Mouse (Mus musculus): ENCODE data around the gene Ampd3.

Ampd3 gene

GRCm38 (mm10) chr7:110770949-110771348 is 2.9 kb downstream of the Ampd3 start:
- DNase-seq (ENCODE audit: low spot score) = no peak

GRCm38 (mm10) chr7:110772343-110772742 is 4.3 kb downstream of the Ampd3 start:
- DNase-seq (ENCODE audit: low spot score) = no peak

DNA sequence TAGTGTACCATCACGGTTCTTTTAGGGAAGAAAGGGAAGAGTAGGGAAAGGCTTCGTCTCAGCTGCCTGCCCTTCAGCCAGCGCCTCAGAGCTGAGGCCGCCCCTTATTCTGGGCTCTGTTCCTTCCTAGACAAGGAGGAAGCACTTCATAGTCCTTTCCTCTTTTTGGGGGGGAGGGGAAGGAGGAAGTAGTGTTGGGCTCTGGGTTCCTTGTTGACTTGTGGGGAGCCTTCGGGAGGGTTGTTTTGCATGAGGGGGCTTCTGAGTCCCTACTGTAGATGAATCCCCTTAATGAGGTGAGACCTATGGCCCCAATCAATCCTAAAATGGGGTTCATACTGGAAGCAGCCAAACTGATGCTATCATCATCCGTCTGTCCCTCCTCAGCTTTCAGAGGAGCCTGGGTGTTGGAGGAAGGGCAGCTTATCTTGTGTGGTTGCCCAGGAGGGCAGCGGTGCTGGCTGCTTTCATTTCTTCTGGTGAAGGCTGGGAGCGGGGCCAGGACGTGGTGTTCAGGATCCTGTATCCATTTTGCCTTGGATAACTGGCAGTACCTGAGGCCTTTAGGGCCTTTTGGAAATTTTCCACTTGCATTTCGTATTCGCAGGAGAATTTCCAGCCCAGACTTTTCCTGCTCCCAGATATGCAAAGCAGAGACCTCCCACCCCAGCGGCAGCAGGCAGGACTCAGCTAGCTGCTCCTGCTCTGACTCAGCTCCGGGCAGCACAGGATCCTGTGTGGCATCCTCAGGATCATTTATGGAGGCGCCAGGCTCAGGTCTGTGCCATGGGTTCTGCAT is 5.4 kb downstream of the Ampd3 start:
- DNase-seq (ENCODE audit: low spot score) = peak; percentile 72

DNA sequence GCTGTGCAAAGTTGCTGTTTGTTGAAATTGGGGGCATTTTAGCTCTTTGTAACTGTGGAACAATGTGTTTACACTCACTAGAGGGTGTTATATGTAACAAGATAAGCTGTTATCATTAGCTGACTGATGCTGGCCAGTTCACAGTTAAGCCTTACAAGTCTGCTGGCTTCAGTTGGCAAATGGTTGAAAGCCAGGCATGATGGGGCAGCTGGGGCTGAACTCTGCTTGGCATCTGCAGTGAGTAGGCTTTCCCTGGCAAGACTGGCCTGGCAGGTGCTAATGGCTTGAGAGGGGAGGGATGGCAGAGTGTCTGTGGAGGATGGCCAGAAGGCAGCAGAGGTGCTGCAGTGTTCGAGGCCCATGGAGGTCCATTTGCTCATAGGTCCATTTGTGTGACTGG is 6.1 kb downstream of the Ampd3 start:
- no peak for DNase-seq (ENCODE audit: low spot score)

DNA sequence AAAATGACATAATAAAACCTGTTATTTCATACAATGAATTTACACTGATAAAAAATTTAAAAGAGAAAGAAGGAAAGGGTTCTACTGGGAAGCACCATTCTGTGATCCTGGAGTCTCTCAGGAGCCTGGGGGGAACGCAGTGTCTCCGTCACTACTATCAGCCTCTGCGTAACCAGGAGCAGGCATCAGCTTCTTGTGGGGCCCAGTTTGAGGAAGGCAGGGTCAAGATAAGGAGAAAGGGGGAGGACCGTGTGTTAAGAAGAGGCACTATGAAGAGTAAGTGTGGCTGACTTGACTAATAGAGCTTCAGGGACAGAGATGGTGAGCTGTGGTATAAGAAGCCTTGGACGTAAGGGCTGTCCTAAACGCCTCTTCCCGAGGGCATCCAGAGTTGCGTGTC is 6.7 kb downstream of the Ampd3 start:
- DNase-seq (ENCODE audit: low spot score) = no peak

DNA sequence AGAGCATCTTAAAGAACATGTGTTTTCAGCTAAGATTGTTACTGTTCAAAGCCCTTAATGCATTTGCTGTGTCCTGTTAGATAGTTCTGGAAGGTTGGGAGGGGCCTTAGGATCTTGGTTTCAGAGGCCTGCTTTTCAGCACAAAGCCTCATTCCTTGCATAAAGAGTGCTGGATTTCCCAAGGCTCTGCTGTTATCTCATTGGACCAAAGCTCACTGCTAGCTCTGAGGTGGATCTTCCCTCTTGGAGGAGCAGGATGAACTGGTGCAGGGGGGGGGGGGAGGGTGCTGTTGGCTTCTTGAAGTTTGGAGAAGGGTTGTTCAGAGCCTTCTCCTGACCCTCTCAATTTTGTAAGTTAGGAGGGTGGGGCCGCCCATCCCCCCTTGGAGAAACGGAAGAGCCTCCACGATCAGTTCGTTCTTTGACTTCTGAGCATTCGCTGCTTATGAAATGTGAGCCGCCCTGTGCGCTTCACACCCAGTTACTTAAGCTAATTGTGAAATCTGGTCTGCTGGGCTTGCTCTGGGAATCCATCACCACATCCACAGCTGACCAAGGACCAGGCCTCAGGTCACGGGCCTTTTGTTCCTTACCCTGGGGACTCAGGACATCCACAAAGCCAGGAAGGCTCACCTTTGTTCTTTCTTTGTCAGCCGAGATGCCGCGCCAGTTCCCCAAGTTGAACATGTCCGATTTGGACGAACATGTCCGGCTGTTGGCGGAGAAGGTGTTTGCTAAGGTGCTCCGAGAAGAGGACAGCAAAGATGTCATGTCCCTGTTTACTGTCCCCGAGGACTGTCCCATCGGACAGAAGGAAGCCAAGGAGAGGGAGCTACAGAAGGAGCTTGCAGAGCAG is 9.4 kb downstream of the Ampd3 start:
- DNase-seq (ENCODE audit: low spot score) = no peak

DNA sequence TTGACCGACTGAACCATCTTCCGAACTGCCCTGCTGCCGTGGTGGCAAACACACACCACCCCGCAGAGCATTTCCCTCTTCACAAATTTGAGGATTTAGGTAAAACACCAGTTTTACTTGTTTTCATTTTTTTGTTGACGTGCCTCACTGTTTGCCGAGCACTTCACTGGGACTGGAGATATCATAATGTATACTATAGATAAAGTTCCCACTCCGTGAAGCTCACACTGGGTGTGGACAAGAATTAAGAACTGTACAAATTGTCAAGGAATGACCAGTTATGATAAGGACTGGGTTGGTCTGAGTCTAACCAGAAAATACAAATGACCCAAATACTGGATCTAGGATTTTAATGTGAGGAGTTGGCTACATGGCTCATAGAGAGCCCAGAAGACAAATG is 10.9 kb downstream of the Ampd3 start:
- no peak for DNase-seq (ENCODE audit: low spot score)

GRCm38 (mm10) chr7:110779605-110780111 is 11.7 kb downstream of the Ampd3 start:
- DNase-seq (ENCODE audit: low spot score) = no peak

DNA sequence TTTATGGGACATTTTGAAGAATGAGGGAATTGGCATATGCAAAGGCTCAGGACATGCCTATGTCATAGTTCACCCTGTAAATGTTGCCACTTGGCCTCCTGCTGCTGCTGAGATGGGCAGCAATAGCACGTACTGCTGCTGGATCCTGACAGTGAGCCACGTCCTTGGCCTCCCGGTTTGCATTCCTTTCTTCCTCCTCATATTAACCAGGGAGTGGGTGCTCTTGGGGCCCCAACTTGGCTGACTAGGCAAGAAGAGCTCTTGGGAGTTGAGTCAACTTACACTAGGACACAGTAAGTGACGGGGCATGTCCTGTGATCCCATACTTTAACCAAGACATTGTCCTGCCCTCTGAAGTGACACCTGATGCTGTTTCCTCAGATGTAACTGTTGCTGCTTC is 12.5 kb downstream of the Ampd3 start:
- DNase-seq (ENCODE audit: low spot score) = no peak

- DNase-seq (ENCODE audit: low spot score) = no peak
These were observed 13.3 kb downstream of the Ampd3 start for GRCm38 (mm10) chr7:110781231-110781711.

- DNase-seq (ENCODE audit: low spot score) = peak; percentile 55
These were observed 14.1 kb downstream of the Ampd3 start for GRCm38 (mm10) chr7:110782135-110782534.

DNA sequence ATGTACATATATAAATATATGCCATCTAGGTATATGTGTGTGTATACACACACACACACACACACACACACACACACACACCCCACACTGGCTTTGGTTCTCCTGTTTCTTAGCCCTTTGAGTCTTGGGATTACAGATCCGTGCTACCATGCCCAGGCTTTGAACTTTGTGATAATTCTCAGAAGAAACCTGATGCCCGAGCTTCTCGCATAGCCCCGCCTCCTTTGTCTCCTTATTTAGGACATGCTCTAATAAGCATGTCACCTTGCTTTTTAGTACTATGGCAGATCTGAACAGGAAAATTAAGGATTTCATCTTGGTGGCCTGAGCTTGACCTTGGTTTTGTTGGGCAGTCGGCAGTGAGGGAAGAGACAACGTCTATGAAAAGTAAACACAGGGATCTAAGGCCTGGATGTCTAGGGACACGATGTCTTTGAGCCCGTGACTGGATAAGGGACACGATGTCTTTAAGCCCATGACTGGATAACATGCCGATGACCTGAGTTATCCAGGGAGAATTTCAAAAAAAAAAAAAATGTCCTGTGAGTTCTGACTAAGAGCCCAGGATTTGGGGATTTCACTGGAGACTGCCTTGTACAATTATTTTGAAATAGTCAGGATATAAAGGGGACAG is 15.0 kb downstream of the Ampd3 start:
- no peak for DNase-seq (ENCODE audit: low spot score)

GRCm38 (mm10) chr7:110784965-110785364 is 17.0 kb downstream of the Ampd3 start:
- DNase-seq (ENCODE audit: low spot score) = no peak

GRCm38 (mm10) chr7:110785741-110786146 is 17.7 kb downstream of the Ampd3 start:
- no peak for DNase-seq (ENCODE audit: low spot score)

GRCm38 (mm10) chr7:110787310-110787709 is 19.3 kb downstream of the Ampd3 start:
- DNase-seq (ENCODE audit: low spot score) = no peak

DNA sequence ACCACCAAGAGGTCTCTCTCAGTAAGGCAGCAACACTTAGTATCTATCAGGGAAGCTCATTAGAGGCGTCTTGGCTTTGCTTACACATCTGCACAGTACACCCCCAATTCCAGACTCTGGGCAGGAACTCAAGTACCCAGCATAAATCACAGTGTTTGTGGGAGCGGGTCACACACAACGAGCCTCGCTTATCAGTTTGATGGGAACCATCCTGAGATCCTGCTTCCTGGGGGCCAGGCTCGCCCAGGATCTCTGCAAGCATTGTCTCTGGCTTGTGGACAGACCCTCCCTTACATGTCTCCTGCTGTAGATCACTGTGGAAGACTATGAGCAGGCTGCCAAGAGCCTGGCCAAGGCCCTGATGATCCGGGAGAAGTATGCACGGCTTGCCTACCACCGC is 22.9 kb downstream of the Ampd3 start:
- peak; percentile 38 for DNase-seq (ENCODE audit: low spot score)

GRCm38 (mm10) chr7:110792201-110792600 is 24.2 kb downstream of the Ampd3 start:
- DNase-seq (ENCODE audit: low spot score) = peak; percentile 32

DNA sequence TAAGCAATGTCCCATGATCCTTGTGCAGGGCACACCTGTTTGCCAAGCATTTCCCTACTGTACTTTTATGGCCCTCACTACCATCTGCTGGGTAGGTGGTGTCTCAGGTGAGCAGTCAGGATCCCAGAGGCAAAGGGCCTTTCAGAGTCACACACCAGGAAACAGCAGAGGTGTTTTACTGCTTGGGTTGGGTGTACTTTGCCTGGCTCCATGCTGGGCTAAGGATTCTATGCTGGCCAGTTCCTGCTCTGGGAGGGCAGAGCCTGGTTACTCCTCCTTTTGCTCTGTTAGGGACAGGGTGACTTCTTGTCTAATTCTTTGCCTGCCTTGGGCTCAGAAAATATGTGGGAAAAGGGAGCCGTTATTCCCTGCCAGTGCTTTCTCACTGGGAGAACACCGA is 24.8 kb downstream of the Ampd3 start:
- no peak for DNase-seq (ENCODE audit: low spot score)

- DNase-seq (ENCODE audit: low spot score) = no peak
These were observed 26.7 kb downstream of the Ampd3 start for GRCm38 (mm10) chr7:110794722-110795121.

DNA sequence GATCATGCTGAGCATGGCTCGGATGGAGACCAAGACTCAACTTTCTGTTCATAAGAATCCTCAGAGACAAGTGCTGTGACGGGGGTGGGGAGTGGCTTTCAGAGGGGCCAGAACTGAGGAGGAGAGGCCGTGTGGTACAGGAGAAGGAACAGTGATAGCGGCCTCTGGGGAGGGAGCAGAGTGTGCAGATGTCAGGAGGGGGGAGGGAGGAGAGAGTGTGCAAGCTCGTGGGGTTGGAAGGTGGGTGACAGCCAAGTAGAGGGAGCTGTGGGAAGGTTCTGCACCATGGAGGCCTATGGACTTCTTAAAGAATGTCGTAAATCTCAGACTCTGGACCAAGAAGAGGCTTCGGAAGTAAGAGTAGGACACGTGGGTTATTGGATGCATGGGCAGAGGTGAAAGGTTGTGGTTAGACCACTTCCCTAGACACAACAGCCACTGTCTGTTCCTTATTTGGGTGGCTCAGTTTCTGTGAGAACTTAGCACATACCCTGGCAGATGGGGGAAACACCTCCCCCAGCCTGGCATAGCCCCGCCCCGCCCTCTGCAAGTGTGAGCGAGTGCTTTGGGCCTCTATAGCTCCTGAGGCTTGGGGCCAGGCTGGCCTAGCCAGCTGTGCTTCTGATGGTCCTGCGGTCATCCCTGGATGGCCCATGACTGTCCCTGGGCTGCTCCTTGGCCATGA is 28.5 kb downstream of the Ampd3 start:
- no peak for DNase-seq (ENCODE audit: low spot score)

GRCm38 (mm10) chr7:110797722-110798409 is 29.9 kb downstream of the Ampd3 start:
- DNase-seq (ENCODE audit: low spot score) = no peak
